Mouse (Mus musculus): Measurements from ENCODE around the gene Capn10. TPM values are rescaled to one million over a fixed set of nuclear protein-coding genes. Genes with fewer than 3 reads are reported as not detected.

Capn10 gene
- total and polyA plus RNA-seq, 3 experiments, result 30.7 to 43.3 TPM; not detected in 1

DNA sequence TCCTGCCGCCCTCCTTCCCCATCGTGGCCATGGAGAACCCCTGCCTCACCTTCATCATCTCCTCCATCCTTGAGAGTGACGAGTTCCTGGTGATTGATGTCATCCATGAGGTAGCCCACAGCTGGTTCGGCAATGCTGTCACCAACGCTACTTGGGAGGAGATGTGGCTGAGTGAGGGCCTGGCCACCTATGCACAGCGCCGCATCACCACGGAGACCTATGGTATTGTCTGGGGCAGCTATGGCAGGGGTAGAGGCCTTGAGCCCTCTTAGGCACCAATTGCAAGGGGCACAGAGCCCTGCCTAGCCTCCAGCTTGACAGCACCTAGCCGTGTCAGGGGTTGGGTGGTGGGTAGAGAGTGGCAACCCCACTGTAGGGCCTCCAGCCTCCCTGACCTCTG is 17.5 kb upstream of the Capn10 start:
- Histone ChIP-seq H3K79me2 (ENCODE audit: control insufficient read depth, insufficient read depth, low read length, poor library complexity) (peaks cover 4% of the 10 kb centered on the region; the same call in 1 of the 2 replicates), H3K9me3 (replicated peaks; ENCODE audit: insufficient read depth, low read length) (no peaks in the 10 kb centered on the region), H3K4me1 (ENCODE audit: control insufficient read depth in 1 of 2, insufficient read depth in 2 of 2, low read length in 2 of 2) (peaks cover 2 to 13% of the 10 kb centered on the region in 2 experiments; a peak in 3 of 4 replicates), H3K4me3 (ENCODE audit: control insufficient read depth in 1 of 2, insufficient read depth in 1 of 2, low read depth in 2 of 2, low read length in 2 of 2) (no peak overlapping the region), H3K36me3 (ENCODE audit: control insufficient read depth in 1 of 2, insufficient read depth in 2 of 2, low read length in 2 of 2) (no peaks in the 10 kb centered on the region; a peak in 1 of 4 replicates), H3K27ac (ENCODE audit: control insufficient read depth, low read depth, low read length) (no peak overlapping the region), H3K27me3 (ENCODE audit: control insufficient read depth in 1 of 2, insufficient read depth in 2 of 2, low read length in 2 of 2) (no peaks in the 10 kb centered on the region), H3K9ac (ENCODE audit: control insufficient read depth, low read depth, low read length, poor library complexity, severe bottlenecking) (no peak overlapping the region)
- TF ChIP-seq RCOR1 (IDR thresholded peaks at IDR 0.05; ENCODE audit: low read depth, low read length), result no peak
- TF ChIP-seq BHLHE40 (IDR thresholded peaks at IDR 0.05; ENCODE audit: borderline replicate concordance, low read depth, low read length), result no peak
- no peak for TF ChIP-seq USF1 (IDR thresholded peaks at IDR 0.05; ENCODE audit: low read depth, low read length)
- no peak for TF ChIP-seq HCFC1 (IDR thresholded peaks at IDR 0.05; ENCODE audit: low read depth, low read length)
- TF ChIP-seq SIN3A (IDR thresholded peaks at IDR 0.05; ENCODE audit: low read length), result no peak
- no peak for TF ChIP-seq TBP (IDR thresholded peaks at IDR 0.05; ENCODE audit: low read depth, low read length)
- no peak for TF ChIP-seq USF2 (IDR thresholded peaks at IDR 0.05; ENCODE audit: borderline replicate concordance in 1 of 2, insufficient read depth in 1 of 2, low read depth in 1 of 2, low read length in 2 of 2)
- TF ChIP-seq KAT2A (conservative IDR thresholded peaks at IDR 0.05; ENCODE audit: low read depth, low read length), result no peak
- TF ChIP-seq MYB (IDR thresholded peaks at IDR 0.05; ENCODE audit: low read depth, low read length), result no peak
- no peak for TF ChIP-seq ZMIZ1 (IDR thresholded peaks at IDR 0.05; ENCODE audit: low read depth, low read length)
- no peak for TF ChIP-seq ZKSCAN1 (IDR thresholded peaks at IDR 0.05; ENCODE audit: low read depth, low read length)
- TF ChIP-seq ZC3H11A (IDR thresholded peaks at IDR 0.05; ENCODE audit: low read depth, low read length), result no peak
- TF ChIP-seq ZNF384 (IDR thresholded peaks at IDR 0.05; ENCODE audit: low read depth, low read length), result no peak
- no peak for TF ChIP-seq SMC3 (IDR thresholded peaks at IDR 0.05; ENCODE audit: low read depth, low read length)
- no peak for TF ChIP-seq MYC (IDR thresholded peaks at IDR 0.05; ENCODE audit: low read depth, low read length)
- no peak for TF ChIP-seq MAFK (IDR thresholded peaks at IDR 0.05; ENCODE audit: borderline replicate concordance, low read depth, low read length)
- no peak for TF ChIP-seq JUND (IDR thresholded peaks at IDR 0.05; ENCODE audit: low read depth, low read length)
- no peak for TF ChIP-seq NRF1 (IDR thresholded peaks at IDR 0.05; ENCODE audit: insufficient read depth, low read depth, low read length, poor library complexity, severe bottlenecking)
- no peak for TF ChIP-seq POLR2AphosphoS5 (IDR thresholded peaks at IDR 0.05; ENCODE audit: borderline replicate concordance, low read depth, low read length)
- TF ChIP-seq GATA1 (IDR thresholded peaks at IDR 0.05; ENCODE audit: low read depth, low read length), result no peak
- no peak for DNase-seq (ENCODE audit: low read depth, low spot score)

DNA sequence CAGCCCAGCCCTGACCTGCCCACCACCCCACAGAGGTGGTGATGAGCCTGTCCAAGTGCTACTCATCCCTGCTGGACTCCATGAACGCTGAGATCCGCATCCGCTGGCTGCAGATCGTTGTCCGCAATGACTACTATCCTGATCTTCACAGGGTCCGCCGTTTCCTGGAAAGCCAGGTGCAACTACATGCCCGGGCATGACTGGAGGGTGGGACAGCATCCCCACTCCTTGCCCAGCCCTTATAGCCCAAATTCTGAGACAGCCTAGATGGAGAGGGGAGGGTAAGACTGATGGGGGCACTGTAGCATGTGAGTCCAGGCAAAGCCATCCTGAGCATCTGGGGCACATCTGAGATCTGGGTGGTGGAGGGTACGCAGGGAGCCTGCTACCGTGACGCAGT is 15.0 kb upstream of the Capn10 start:
- no peaks in the 10 kb centered on the region for H3K79me2 ChIP-seq (ENCODE audit: control insufficient read depth, insufficient read depth, low read length, poor library complexity)
- H3K9me3 ChIP-seq (replicated peaks; ENCODE audit: insufficient read depth, low read length), result no peaks in the 10 kb centered on the region
- H3K36me3 ChIP-seq (ENCODE audit: control insufficient read depth in 1 of 2, insufficient read depth in 2 of 2, low read length in 2 of 2), result no peaks in the 10 kb centered on the region; a peak in 1 of 4 replicates
- H3K27me3 ChIP-seq (ENCODE audit: control insufficient read depth in 1 of 2, insufficient read depth in 2 of 2, low read length in 2 of 2), result no peaks in the 10 kb centered on the region
- peaks cover 0 to 6% of the 10 kb centered on the region in 2 experiments; a peak in 1 of 4 replicates for H3K4me1 ChIP-seq (ENCODE audit: control insufficient read depth in 1 of 2, insufficient read depth in 2 of 2, low read length in 2 of 2)
- no peak overlapping the region for H3K27ac ChIP-seq (ENCODE audit: control insufficient read depth, low read depth, low read length)
- no peak overlapping the region for H3K9ac ChIP-seq (ENCODE audit: control insufficient read depth, low read depth, low read length, poor library complexity, severe bottlenecking)
- H3K4me3 ChIP-seq (ENCODE audit: control insufficient read depth in 1 of 2, insufficient read depth in 1 of 2, low read depth in 2 of 2, low read length in 2 of 2), result no peak overlapping the region
- no peak for DNase-seq (ENCODE audit: low read depth, low spot score)
- no peak for TF ChIP-seq MYB (IDR thresholded peaks at IDR 0.05; ENCODE audit: low read depth, low read length)
- TF ChIP-seq CHD1 (IDR thresholded peaks at IDR 0.05; ENCODE audit: low read depth, low read length), result no peak
- no peak for TF ChIP-seq RAD21 (IDR thresholded peaks at IDR 0.05; ENCODE audit: low read depth, low read length)
- TF ChIP-seq ZC3H11A (IDR thresholded peaks at IDR 0.05; ENCODE audit: low read depth, low read length), result no peak

All from MEL (cell line).